Mouse (Mus musculus) lung, adult 2 months (tissue): ENCODE data around the gene N6amt1.

Source experiments
- CTCF ChIP-seq: fragments of 200-500 bp; IDR thresholded peaks from 2 replicates; pipeline ENCODE4 v1.5.1; 2011; ENCODE audit warnings: mild to moderate bottlenecking, low read length, control low read depth; ENCODE audit not compliant: insufficient read depth
- POLR2A ChIP-seq: fragments of 200-500 bp; IDR thresholded peaks from 2 replicates; pipeline ENCODE4 v1.6.1; 2011; ENCODE audit warnings: low read depth, mild to moderate bottlenecking, control low read depth, low read length, borderline replicate concordance; ENCODE audit errors: extremely low read depth

DNA sequence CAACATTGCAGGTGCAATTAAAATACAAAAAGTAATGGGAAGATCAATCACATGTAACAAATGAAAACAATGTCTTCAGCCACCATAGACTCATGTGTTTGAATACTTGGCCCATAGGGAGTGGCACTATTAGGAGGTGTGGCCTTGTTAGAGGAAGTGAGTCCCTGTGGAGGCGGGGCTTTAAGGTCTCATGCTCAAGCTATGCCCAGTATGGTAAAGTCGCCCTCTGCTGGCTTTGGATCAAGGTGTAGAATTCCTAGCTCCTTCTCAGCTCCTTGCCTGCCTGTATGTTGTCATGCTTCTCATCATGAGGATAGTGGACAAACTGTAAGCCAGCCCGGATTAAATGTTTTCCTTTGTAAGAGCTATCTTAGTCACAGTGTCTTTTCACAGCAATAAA lies 51.0 kb downstream of the N6amt1 start:
- TF ChIP-seq CTCF (no peak), POLR2A (no peak)
